Mouse (Mus musculus) cerebellum, adult 11-12 months (tissue): ENCODE data around the gene Palm.
A peak's percentile ranks its signal among the peaks of the same experiment; 100 is the strongest.

Experiments used
- DNase-seq: peaks from one replicate; pipeline ENCODE4 v3.0.0; 2022

Palm gene

DNA sequence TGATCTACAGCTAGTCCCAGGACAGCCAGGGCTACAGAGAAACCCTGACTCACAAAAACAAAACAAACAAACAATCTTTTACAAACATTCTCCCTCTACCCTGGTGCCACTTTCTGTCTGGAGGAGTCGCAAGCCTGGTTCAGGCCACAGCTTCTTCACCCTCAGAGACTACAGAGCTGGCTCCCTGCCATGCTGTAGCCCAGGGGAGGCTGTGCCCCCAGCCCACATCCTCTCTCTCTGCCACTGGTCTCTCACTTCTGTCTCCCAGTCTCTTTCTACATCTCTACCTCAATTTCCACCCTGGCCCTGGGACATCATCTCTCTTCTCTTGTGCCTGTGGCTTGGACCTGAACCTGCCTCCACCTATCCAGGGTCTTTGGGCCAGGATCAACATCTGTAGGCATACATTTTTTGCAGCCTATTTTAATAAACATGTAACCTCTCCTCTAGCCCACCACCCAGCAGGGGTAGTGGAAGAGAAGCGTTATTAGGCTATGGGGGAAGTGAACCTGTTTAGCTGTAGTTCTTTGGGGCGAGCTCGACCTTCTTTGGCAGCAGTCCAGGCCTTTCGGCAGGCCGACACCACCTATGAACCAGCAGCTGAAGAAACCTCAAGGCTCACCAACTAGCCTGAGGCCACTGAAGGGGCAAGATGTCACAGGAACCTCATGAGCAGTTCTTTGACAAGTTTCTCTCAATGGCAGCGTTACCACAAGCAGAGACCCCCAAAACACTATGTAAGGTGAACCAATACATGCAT is 38.8 kb downstream of the Palm start:
- no peak for DNase-seq

DNA sequence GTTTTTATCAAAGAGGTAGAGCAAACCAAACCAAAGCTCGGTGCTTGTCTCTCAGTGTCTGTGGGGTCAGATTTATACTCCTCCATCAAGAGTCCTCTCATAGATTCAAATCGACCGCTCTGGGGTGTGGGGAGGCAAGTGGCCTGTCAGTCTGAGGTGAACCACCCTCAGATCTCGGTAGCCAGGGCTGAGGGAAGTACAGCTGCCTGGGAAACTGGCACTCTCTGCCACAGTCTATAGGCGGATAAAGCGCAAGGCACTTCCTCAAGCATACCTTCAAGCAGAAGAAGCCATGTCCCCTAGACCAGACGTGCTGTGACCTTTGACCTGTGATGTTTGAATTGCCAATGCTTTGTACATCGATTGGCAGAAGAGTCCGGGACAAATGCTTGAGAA is 39.4 kb downstream of the Palm start:
- DNase-seq: no peak

DNA sequence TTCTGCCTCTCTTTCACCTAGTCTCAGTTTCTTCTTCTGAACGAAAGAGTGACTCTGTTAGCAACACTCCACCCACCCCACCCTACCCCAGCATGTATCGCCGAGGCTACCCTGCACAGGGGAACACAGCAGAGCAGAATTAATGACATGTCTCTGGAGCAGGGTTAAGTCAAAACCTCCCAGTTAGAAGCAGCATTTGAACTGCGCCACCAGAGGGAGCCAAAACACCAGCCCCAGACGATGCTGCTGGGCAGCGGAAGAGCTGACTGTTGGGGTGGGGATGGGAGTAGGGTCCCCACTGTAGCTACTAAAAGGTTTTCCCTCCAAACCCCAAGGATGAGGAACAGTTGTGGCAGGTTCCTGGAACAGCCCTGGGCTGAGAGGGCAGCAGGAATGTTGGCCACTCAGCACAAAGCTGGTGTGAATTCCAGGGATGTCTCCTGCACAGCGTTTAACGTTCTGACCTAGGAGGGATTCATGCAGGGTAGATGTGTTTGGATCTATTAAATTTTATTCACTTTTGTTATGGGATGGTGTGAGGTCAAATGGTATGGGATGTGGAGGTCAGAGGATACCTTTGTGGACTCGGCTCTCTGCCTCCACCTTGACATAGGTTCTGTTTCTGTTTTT is 41.5 kb downstream of the Palm start:
- peak; percentile 60 for DNase-seq

DNA sequence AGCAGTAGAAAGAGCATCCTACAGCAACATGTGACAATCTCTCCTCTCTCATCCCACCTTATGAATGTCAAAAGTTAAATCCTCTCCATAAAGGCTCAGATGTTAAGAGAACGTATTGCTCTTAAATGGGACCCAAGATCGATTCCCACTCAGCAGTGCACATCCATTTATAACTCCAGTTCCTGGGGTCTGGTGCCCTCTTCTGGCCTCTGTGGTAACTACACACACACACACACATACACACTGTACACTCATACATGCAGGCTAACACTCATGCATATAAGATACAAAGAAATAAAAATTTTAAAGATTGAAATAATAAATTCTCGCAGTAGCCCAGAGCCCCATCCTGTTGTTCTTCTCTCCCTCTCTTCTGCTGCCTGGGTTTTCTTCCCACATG is 43.5 kb downstream of the Palm start:
- DNase-seq: no peak

DNA sequence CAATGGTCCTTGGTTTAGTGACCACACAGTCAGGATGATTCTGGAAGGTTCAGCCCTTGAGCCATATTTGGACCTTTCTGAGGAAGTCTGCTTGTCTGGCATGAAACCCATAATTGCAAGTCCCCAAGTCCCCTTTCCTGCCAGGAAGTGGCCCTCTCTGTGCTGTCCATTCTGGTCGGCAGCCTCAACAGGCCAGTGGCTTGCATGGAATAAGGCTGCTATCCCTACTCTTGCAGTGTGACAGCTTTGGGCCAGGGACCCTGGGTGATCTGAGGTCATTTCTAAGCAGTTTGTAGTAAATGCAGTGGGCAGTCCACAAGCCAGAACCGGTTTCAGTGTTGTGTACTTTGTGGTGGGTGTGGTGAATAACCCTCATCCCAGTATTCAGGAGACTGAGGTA is 44.8 kb downstream of the Palm start:
- no peak for DNase-seq

DNA sequence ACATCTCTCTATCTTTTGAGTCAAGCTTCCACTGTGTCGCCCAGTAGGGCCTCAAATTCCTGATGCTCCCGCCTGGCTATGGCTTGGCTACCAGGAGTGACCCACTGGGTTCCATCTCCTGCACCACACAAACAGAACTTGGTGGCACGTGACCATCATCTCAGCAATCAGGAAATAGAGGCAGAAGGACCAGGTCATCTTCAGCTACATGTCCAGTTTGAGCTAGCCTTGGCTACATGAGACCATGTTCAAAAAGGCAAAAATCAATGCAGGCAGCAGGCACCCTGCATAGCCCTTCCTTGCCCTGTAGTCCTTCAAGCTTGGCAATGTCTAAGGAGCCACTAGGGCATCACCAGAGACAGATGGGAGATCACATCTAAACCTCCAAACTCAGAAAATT is 46.7 kb downstream of the Palm start:
- DNase-seq: no peak

DNA sequence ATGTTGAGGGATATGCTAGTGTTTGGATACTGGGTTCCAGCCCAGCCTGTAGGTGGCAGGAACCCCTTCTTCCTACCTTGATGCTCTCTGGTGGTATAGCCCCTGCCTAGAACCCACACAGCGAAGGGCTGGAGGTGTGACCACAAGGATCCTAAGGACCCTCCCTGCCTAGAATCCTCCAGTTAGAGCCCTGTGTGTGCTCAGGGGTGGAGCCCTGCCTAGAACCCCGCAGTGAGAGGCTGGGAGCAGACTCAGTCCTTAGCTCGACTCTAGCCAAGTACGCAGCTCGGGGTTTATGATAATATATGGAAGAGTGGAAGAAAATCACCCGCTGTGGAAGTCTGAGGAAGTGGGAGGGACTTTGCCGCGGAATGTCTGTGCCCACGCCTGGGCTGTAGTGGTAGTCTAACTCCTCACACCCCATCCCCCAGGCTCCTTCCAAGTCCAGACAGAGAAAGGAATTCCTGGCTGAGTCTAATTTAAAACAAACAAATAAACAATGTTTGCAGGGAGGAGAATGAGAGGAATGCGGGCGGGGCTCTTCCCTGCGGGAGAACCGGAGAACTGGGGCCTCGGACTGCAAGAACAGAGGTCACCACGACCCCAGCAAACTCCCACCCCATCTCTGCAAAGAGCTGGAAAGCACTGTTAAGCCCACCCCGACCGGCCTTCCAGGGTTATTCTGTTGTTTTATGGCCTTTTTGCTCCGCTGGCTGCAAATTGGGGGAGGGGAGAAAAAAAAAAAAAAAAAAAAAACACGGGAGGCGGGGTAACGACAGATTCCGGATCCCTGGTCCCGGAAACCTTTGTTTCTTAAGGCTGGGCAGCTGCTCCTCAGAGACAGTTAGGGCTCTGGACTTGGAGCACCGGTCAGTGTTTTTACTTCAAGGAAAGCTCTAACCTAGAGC is 47.5 kb downstream of the Palm start:
- peak; percentile 73 for DNase-seq

DNA sequence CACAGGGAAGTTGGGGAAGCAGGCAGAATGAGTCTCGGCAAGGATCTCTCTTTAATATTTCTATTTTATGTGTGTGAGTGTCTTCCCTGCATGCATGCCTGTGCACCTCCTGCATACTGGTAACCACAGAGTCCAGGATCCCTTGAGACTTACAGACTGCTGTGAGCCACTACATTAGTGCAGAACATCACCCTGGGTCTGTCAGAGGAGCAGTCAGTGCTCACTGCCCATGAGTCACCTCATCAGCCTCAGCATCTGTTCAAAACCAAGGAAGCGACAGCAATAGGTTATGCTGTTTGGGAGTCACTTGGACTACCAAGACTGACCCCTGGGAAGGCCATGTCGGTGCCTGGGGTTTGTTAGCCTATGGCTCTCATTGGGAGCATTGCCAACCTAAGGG is 49.0 kb downstream of the Palm start:
- no peak for DNase-seq

DNA sequence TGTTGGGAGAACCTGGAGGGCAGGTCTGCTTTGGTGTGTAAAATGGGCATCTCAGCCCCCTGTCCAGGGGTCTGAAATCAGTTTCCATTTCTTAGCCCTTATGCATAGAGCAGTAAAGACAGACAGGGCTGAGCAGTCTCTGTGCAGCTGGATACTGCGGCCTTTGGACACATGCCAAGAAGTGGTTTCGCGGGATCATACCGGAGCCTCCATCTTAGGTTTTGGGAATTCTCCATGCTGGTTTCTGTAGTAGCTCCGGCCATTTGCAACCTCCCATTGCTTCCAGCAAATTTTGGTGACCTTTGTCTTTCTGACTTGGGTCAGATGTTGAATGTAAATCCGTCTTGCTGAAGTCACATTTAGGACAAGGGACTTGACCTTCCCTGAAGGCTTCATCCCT is 50.1 kb downstream of the Palm start:
- no peak for DNase-seq

DNA sequence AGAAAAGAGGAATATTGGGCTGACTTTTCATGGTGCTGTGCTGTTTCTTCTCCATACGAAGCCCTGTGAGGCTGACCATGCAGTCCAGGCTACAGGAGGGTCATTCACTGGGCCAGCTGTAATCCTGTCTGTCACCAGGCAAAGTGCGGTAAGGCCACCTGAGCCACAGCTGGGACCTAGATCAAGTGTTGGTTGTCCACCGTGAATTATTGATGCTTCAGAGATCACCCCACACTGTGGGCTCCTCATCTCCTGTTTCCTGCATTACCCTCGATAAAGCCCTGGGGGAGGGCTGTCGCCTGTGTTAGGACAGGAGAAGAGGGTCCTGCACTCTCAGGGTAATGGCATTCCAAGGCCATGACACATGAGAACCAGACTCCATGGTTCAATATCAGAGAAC is 53.2 kb downstream of the Palm start:
- no peak for DNase-seq

DNA sequence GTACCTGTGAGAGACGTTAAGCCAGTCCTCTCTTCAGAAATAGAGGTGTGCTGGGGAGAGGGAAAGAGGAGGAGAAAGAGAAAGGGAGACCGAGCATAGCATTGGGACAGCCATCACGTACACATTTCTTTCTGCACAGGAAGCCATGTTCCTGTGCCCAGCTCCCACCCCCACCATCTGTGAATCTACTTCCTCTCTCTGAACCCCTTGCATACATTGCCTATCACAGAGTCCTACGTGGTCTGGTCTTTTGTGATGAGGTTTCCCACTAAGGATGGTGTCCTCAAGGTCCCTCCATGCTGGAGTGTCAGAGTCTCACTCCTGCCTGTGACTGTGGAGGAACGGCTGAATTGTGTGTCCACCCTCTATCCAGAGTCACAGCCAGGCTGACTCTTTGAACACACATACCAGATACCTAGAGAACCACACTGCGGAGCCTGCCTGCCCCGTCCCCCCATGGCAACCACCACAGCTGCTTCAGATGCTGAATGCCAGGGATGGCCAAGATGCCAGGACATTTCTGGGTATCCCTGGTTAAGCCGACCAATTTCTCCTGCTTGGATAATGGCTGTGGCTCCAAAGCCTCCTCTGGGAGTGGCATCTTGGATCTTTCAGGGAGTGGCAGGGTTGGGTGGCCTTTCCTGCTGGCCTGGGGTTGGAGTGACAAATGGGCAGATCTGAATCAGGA is 56.7 kb downstream of the Palm start:
- no peak for DNase-seq

DNA sequence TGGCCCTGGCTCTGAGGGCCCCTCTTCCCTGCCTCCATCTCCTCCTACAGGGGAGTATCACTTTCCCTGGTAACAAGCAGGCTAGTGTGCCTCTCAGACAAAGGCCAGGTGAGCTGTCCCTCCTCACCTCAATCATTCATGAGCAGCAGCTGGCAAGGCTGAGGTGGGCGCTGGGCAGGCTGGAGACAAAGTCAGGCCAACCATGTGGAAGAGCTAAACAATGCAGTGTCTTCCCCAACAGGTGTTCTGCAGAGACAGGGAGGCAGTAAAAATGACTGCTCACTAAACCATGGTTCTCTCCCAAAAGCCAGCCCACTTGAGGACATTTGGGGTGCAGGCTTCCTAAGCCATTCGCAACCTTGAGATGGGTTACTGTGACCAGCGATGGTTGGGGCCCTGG is 58.3 kb downstream of the Palm start:
- DNase-seq: no peak

DNA sequence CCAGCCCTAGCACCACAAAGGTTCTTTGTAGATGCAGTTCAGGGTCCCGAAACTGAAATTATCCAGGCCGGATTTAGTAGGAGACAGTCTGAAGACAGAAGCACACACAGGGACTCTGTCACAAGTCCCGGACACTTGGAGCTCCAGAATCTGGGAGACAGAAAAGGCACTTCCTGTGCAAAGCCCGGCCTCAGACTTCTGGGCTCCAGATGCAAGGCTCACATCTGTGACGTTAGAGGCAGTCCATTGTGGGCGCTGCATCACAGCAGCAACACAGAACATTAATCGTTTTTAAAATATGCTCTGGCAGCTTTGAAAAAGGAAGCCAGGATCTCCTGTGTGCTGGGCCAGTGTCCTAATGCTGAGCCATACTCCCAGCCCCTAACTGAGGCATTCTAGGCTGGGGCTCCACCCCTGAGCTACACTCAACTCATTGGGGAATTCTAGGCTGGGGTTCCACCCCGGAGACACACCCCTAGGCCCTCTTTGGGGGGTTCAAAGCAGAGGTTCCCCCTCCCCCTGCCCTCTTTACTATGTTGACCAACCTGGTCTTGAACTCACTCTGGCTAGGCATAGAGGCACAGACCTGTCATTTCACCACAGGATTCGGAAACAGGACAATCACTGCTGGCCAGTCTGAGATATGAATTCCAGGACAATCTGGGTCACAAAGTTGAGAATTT is 58.9 kb downstream of the Palm start:
- DNase-seq: peak; percentile 47

DNA sequence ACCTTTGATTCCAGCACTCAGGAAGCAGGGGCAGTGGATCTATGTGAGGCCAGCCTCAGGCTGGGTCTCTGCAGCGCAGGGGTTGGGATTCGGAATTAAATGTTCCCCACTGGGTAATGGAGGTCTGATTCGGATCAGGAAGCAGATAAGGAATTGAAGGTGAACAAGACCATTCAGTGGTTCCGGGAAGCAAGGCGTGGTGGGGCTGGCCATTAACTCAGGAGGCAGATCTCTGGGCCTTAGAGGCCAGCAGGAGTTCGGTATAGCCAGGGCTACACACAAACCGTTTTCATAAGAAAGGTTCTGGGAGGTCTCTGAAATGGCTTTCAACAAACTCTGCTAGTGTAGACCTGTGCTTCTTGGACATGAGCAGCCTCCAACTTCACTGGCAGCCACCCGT is 59.5 kb downstream of the Palm start:
- DNase-seq: no peak

DNA sequence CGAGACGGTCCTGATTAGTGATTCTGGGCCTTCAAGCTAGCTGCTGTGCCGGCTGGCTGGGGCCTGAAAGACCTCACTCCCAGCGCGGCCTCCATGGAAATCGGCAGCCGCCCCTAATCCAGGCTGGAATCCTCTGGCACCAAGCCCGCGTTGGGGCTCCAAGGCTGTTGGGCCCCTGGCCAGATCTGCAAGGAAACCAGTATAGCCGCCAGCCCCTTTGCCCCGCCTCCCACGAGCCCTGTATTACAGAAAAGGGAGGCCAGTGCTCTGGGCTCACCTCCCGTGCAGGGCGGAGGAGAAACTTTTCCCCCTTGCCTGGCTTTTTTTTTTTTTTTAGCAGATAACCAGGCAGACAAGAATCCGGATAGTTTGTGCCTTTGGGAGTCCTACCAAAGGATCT is 60.0 kb downstream of the Palm start:
- DNase-seq: peak; percentile 88

DNA sequence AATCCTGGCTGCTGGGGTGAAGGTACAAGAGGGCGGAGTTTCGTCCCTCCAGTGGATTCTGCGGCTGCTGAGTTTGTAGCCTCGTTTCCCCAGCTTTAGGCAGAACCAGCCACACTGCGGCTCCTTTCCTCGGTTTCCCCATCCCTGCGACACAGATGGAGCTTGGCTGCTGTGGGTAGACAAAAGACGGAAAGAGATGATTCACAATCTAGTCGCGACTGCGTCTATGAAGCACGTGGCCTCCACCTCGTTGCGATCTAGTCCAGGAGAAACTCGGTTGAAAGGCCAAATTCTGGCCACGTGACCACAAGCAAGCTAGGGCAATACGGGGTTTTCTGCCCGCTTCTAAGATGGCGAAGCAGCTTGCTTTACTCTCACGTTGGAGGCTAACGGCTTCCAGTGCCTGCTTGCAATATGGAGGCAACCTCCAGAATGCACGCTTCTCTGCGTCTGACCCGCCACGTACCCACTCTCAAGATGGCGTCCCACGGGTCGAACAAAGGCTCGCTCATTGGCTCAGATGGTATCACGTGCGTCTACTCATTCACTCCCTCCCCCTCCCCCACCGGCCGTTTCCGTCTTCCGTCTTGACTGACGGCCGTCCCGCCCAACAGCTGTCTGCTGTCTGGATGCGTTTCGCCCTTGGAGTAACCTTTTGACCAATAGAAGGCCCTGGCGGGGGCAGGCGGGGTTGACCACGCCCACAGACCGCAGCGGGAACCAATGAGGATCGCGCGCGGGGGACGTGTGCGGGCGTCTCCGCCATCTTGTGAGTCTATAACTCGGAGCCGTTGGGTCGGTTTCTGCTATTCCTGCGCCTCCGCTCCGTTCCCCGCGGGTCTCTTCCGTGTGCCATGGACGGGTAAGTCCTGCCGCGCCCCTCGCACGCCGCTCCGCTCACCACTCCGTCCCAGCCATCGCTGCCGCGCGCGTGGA is 60.8 kb downstream of the Palm start, which contains the start of gene Ptbp1:
Gene Ptbp1, plus strand, starts transcription at position 568 of the 936 bp plus-strand sequence.
- peak; percentile 100 for DNase-seq

DNA sequence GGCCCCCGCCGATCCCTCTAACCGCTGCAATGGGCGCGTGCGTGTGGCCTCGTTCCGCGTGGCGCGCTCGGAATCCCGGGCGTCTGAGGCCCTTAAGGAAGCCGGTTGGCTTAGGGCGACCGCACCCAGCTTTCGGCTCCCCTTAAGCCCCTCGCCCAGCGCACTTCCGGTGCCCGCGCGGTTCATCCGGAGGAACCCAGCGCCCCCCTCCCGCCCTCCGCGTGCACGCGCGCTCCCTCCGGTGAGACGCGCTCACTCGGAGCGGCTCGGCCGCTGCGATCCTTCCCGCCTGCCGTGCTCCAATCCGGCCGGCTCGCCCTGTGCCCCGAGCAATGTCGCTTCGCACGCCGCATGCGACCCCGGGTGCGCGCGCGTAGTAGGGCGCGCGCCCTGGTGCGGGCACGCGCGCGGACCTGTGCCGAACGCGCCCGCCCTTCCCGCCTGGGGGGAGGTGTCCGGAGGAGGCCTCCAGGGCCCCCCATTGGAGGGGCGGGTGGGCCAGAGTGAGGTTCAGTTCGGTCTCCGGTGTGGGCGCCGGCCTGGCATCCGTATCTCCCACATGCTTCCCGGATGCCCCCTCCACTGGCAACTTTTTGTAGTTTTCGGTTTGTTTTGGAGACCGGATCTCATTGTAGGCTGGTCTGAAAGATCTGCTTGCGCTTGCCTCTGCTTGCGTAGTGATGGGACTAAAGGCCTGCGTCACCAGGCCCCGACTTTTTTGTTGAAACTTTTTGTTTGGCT is 61.6 kb downstream of the Palm start:
- DNase-seq: peak; percentile 79

DNA sequence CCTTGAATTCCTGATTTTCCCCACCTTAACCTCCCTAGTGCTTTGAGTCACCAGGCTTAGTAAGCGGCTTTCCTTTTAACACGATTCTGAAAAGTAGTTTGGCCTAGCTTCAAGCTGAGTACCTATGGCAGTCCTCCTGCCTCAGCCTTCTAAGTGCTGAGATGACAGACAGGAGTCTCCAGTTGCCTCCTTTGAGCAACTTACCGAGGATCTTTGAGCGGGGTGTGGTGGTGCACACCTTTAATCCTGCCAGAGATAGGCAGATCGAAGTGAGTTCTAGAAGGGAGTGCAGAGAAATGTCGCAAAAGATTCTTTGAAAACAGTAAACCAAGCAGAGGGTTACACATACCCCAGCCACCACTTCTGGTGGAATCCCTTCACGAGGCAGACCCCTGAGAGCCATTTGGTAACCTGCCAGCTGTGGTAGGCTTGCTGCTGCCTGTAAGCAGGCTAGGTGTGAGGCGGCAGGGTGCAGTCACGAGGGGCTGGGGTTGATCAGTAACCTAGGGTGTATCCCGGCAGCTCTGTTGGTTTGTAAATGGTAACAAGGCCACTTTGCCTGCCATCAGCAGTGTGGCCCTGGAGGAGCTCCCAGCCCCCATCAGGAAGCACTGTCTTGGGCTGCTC is 62.3 kb downstream of the Palm start:
- DNase-seq: peak; percentile 78

DNA sequence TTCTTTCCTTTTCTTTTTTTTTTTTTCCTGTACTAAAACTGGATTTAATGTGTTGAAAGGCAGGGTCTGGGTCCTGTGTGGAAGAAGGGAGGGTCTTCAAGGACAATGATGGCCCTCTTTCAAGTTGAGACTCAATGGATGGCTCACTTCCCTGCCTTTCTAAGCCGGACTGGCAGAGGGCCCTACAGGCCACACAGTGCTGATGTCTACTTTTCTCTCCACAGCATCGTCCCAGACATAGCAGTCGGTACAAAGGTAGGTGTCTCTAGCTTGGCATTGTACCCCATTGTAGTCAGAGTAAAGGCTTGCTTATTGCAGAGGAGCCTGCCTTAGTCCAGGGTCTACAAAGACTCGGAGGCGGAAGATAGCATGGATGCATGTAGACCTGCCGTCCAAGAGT is 62.9 kb downstream of the Palm start:
- no peak for DNase-seq
